Mouse (Mus musculus) ES-E14 (cell line): Measurements from ENCODE around the gene Pibf1.

Experiments used
- CHD2 ChIP-seq: IDR thresholded peaks from 2 replicates; pipeline ENCODE4 v1.6.1; 2014; ENCODE audit warnings: mild to moderate bottlenecking, low read depth, low read length, inconsistent platforms
- MAFK ChIP-seq: IDR thresholded peaks from 2 replicates; pipeline ENCODE4 v1.6.1; 2014; ENCODE audit warnings: mild to moderate bottlenecking, low read depth, low read length, inconsistent platforms; ENCODE audit not compliant: insufficient read depth
- ZC3H11A ChIP-seq: IDR thresholded peaks from 2 replicates; pipeline ENCODE4 v1.6.1; 2012; ENCODE audit warnings: low read depth, mild to moderate bottlenecking, inconsistent platforms, low read length, borderline replicate concordance
- ZNF384 ChIP-seq: IDR thresholded peaks from 2 replicates; pipeline ENCODE4 v1.6.1; 2012; ENCODE audit warnings: low read depth, low read length, inconsistent platforms

GRCm38 (mm10) chr14:99206591-99206990 is 107.4 kb downstream of the Pibf1 start:
- TF ChIP-seq MAFK: no peak
- TF ChIP-seq CHD2: no peak
- no peak for TF ChIP-seq ZC3H11A
- no peak for TF ChIP-seq ZNF384
